Mouse (Mus musculus): ENCODE data around the gene Prr18.

Prr18 gene

DNA sequence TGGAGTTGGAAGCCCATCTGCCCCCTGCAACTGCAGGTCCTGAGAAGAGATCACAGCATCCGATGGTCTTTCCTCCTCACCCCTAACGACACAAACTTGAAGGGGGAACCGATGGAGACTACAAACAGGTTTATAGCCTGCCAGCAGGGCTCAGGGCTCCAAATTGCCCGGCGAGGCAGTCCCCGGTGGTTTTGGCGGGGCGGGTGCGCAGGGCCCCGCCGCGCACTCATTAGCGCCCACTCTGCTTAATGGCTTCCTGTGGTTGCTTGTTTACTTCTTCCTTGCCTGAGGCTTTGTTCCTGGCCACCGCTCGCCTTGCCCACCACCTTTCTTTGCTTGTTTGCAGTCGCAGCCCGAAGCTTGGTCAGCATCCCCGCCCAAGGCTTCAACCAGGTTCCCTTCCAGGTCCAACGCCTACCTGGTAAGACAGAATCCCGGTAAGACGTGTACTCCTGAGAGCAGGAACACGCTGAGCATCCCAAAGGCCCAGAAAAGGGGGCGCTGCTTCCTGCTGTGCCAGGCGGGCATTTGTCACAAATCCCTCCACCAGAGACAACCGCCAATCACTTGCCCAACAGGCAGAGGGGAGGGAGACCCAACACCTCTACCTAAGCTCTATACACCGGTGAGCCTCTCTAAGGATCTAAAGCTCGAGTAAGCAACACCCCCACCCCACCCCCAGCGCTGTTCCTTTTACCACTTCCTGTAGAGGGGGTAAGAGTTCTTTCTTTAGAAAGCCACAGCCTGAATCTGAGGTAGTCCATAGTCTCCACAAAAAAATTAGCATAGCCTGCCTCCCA is 51.9 kb downstream of the Prr18 start:
- no peak for DNase-seq (ENCODE audit: low spot score)

GRCm38 (mm10) chr17:8389790-8390095 is 52.5 kb downstream of the Prr18 start:
- DNase-seq (ENCODE audit: low spot score): no peak

GRCm38 (mm10) chr17:8390487-8390886 is 53.2 kb downstream of the Prr18 start:
- no peak for DNase-seq (ENCODE audit: low spot score)
